Mouse (Mus musculus) frontal cortex, postnatal 10 days (tissue): ENCODE measurements around the gene Wdr44.
"Not testable (repeated sequence)": the region's sequence is repeated elsewhere in the genome, so short reads cannot be mapped to it uniquely, and the experiment has no call there.

ENCODE experiments used
- DNase-seq, 2 experiments: peaks; one replicate each; pipeline ENCODE4 v3.0.0; 2022; ENCODE audit warnings: low spot score in 2 of 2, mixed read lengths in 1 of 2

Wdr44 gene

DNA sequence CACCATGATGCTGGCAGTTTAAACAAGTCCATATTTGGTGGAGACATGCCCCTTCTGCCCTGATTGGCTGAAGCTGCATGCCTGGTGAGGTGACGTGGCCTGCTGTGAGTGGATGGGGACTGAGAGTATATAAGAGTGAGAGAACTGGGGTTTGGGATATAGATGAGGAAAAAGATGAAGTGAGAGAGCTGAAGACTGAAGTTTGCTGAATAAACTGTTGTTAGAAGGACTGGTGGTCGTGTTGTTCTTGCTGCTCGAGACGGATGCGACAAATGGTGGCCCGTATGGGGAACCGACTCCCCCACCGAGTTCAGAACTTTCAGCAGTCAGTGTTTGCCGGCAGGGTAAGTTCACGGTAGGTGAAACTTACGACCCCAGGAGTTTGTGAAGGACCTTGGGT, 140.9 kb downstream of the Wdr44 start:
- DNase-seq = not testable (repeated sequence)

DNA sequence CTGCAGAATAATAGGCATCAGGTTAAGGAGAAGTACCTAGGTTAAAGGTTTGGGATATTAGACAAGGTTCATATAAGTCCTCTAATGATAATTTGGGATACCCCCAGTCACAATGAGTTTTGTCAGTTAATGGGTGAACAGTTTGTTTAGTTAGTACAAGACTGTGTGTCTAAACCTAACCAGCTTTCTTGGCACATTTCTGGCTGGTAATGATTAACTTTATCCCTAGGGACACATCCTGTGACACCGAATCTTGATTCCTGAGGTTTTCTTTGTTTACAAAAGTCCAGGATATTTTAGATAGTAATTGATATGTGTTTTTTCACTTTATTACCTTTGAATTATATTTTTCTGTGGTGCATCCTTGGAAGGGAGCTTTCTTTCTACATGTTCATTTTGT, 148.1 kb downstream of the Wdr44 start:
- no peak for DNase-seq
